Mouse (Mus musculus) gastrocnemius, postnatal 36 days (tissue): Measurements from ENCODE around the gene Adam12. TPM values are rescaled to one million over a fixed set of nuclear protein-coding genes. Genes with fewer than 3 reads are reported as not detected.

Experiments
- DNase-seq, 2 experiments: peaks; one replicate each; pipeline ENCODE4 v3.0.0; 2022
- intact Hi-C: fragments of 180-260 bp; cut with DNase I; formaldehyde crosslinking; loops from one replicate; pipeline ENCODE4 v1.15.1; 2025
- total RNA-seq, 2 experiments: library from RNA; stranded (reverse); gene quantifications; 2 replicates each; pipeline ENCODE4 v1.2.3; 2021

Adam12 gene
- total RNA-seq, 2 experiments from 2014 or later, result 0.82 to 1.8 TPM

GRCm38 (mm10) chr7:134090256-134090655 is 141.7 kb downstream of the Adam12 start:
- DNase-seq, result no peak
- intact Hi-C loops, result no loop called here

GRCm38 (mm10) chr7:134088548-134089347 is 143.2 kb downstream of the Adam12 start:
- intact Hi-C loops, result no loop called here
- no peak for DNase-seq

- DNase-seq, result no peak
- intact Hi-C loops, result no loop called here
Measured at GRCm38 (mm10) chr7:134085396-134085795, 146.6 kb downstream of the Adam12 start.

GRCm38 (mm10) chr7:134084926-134085325 is 147.0 kb downstream of the Adam12 start:
- intact Hi-C loops, result no loop called here
- no peak for DNase-seq

DNA sequence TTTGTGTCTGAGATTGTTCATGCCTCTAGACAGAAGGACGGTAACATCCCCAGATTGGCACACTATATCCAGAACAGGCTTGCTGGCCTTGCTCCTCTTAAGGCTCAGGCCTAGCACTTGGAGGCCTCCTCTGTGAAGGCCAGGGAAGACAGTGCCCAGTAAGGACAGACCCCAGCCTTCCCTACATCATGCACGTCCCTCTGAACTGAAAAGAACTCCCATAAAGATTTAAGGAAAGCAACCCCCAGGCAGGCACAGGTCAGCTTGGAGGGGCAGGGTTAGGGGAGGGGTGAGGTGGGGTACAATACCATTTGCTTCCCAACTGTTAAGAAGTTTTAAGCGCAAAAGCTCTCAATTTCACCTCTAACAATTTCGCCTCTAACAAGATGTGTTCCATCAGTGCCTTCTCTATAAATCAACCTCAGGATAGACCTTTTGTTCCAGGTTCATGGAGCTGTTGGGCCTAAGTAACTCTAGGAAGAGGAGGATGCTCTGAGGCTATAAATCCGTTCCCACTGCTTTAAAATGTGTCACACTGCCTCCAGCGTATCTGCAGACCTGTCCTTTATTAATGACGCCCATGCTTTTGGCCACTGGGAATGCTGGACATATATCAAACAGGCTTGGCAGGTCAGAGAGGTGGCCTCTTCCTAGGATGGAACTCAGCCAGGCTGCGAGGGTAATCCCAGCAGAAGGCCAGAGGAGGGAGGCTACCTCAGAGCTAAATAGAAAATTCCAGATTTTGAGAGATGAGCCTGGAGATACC is 150.5 kb downstream of the Adam12 start:
- intact Hi-C loops, result no loop called here
- no peak for DNase-seq

DNA sequence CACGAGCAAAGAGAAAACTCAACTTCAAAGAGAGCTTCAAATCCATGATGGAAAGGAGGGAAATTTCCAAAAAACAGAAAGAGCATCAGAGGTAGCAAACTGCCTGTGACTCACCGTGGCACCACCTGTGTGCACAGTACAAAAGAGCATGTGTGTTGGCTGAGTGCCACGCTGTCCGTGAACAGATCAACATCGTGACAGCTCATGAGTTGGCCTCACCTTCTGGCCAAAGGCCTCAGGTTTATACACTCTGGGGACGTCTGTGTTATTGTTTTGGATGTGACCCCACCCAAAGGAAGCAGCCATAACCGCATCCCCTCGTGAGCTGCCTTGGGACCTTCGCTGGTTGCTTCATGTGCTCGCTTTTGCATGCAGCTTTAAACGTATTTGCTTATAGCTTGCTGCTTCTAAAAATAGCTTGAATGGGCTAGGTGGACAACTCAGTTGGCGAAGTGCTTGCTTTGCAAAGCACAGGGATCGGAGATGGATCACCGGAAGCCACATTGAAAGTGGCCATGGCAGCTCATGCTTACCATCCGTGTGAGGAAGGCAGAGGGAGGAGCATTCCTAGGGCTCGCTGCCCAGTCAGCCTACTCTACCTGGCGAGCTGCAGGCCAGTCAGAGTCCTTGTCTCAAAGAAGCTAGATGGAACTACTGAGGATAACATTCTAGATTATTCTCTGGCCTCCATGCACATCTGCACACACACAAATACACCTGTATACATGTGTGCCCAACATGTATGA is 151.8 kb downstream of the Adam12 start:
- intact Hi-C loops, result no loop called here
- DNase-seq, result no peak

- intact Hi-C loops, result no loop called here
- no peak for DNase-seq
Measured at GRCm38 (mm10) chr7:134077684-134078083, 154.3 kb downstream of the Adam12 start.

DNA sequence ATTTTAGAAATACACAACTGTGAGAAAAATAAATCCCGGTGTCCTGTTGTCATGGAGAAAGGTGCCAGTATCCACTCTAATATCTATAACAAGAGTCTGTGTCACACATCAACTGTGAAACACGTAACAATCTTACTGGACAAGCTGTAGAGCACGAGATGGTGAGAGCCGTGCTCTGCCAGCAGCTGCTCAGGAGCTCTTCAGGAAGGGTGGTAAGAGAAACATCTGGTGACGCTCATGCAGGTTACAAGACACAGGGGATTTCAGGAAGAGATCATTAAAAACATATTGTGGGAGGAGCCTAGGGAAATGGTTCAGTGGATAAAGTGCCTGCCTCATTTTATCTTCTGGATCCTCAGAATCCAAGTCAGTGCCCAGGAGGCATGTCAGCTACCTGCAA is 158.9 kb downstream of the Adam12 start:
- intact Hi-C loops, result no loop called here
- no peak for DNase-seq

- intact Hi-C loops, result no loop called here
- no peak for DNase-seq
Measured at GRCm38 (mm10) chr7:134071153-134071885, 160.6 kb downstream of the Adam12 start.

DNA sequence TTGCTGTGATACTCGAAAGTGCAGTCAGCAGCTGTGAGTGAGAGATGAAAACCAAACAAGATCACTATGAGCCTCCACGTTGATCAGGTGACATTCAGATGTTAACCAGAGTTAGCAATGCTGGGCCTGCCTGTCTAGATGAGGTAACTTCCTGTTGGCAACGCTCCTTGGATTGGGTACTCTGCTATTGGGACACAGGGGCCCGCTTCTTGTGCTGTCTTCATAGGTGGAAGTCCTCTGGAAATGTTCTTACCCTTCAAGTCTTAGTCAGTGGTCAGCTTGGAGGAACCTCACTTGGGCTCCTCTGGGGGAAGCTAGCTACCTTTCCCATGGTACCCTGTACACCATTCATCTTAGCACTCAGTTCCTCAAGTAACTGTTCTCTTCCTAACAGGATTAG is 169.3 kb downstream of the Adam12 start:
- no peak for DNase-seq
- intact Hi-C loops, result no loop called here

GRCm38 (mm10) chr7:134052486-134052885 is 179.5 kb downstream of the Adam12 start:
- DNase-seq, result no peak
- intact Hi-C loops, result no loop called here

- intact Hi-C loops, result no loop called here
- DNase-seq, result no peak
Measured at GRCm38 (mm10) chr7:134050371-134050770, 181.6 kb downstream of the Adam12 start.

DNA sequence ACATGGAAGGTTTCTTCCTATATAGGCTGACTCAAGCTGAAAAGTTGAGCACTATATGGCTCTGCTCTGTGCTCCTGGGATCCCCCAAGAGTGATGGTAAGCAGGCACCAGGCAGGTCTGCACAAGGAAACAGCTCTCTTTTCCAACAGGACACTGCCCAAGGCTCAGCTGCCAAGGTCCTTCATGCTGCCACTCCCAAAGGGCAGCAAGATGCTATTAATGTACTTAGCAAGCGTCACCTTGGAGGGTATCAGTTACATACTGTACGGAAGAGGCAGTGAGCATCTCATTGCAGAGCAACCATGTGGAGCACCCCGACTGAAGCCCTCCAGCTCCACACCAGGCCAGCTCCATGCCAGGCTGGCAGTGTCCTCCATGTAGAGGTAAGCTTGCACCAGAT is 185.6 kb downstream of the Adam12 start:
- intact Hi-C loops, result no loop called here
- no peak for DNase-seq

DNA sequence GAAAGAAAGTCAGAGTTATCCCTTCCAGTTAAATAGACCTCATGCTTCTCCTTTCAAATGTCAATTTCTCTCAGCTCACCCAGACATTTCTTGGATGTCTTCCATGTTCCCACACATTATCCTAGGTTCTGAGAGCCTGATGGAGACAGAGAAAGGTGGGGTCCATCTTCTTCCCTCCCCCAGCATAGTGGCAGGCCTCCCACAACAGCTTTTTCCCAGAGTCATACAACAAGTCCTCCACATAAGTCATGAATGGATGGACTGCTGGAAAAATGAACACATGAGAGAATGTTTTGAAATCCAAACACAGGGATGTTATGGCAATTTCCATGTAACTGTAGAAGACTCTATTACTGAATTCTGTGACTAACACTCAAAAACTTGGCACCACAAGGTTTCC is 188.4 kb downstream of the Adam12 start:
- intact Hi-C loops, result no loop called here
- no peak for DNase-seq

GRCm38 (mm10) chr7:134042614-134043013 is 189.3 kb downstream of the Adam12 start:
- no peak for DNase-seq
- intact Hi-C loops, result no loop called here

DNA sequence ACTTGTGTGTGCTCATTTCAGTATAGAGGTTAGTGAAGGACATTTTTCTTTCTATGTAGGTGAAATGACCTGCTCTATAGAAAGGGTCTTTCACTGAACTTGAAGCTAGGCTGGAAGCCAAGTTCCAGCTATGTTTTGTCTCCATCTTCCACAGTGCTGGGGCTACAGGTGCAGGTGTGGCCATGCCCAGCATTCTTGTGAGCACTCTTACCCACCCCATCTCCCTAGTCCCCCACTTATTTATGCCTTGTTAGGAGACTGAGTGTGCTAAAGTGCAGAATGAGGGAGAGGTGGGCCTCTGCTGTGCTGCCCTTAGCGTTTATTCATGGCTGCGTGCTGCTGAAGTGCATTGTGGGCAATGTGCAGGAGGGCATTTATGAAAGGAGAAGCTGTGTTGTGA is 198.0 kb downstream of the Adam12 start:
- intact Hi-C loops, result no loop called here
- DNase-seq, result no peak

DNA sequence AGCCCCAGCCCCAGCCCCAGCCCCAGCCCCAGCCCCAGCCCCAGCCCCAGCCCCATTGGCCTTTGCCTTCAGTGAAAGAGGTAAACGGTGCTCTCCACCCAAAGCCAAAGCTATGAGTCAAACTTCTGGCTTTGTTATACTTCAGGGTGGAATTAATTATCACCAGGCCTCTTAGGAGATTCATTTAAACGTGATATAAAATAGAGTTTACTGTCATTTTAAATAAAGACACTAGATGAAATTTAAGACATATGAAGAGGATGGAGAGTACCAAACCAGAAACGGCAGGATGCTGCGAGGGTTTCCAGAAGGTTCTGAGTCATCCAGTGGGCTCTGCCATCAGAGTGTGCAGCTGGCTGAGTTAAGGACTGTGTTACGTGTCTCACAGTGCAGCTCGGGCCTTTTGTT is 199.0 kb downstream of the Adam12 start:
- no peak for DNase-seq
- intact Hi-C loops, result no loop called here

GRCm38 (mm10) chr7:134031787-134032186 is 200.2 kb downstream of the Adam12 start:
- DNase-seq, result no peak
- intact Hi-C loops, result no loop called here

GRCm38 (mm10) chr7:134031256-134031655 is 200.7 kb downstream of the Adam12 start:
- intact Hi-C loops, result no loop called here
- no peak for DNase-seq

- intact Hi-C loops, result no loop called here
- no peak for DNase-seq
Measured at GRCm38 (mm10) chr7:134028281-134028830, 203.6 kb downstream of the Adam12 start.
